Mouse (Mus musculus) cerebellum, postnatal 10 days (tissue): ENCODE results near the gene Glo1.
A peak's percentile ranks its signal among the peaks of the same experiment; 100 is the strongest.
"Not testable (repeated sequence)": the region's sequence is repeated elsewhere in the genome, so short reads cannot be mapped to it uniquely, and the experiment has no call there.

Experiments used
- DNase-seq, 2 experiments: peaks; one replicate each; pipeline ENCODE4 v3.0.0; 2021; ENCODE audit warnings: mixed read lengths in 2 of 2

The Glo1 gene

GRCm38 (mm10) chr17:30626719-30627118 lies at the start of gene Glo1:
Gene Glo1, minus strand, starts transcription at chr17:30626871.
- not testable (repeated sequence) for DNase-seq

DNA sequence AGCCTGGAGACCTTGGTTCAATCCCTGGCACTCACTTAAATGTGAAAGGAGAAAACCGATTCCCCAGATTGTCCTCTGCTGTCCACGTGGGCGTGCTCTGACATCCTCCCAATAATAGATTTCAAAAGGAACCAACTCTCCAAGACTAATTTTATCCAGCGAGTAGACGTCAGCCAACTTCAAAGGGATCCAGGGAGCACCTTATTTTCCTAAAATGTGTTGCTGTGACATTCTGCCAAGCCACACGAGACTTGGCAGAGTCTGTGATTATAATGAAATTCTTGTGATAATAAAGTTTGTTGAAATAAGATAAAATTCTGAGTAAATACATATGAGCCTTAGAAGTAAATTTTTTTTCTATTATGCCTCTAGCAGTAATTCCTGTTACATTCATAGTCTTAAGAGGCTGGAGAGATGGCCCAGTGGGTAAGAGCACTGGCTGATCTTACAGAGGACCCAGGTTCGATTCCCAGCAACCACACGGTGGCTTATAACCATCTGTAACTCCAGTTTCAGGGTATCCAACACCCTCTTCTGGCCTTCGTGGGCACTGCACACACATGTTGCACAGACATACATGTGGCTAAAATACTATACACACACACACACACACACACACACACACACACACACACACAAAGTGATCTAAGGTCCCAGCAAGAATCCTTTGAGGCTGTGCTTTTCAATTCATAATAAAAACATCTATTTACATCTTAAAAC lies 48.5 kb upstream of the Glo1 start:
- no peak for DNase-seq

- DNase-seq, result no peak
These were observed 46.4 kb upstream of the Glo1 start for GRCm38 (mm10) chr17:30673023-30673422.

DNA sequence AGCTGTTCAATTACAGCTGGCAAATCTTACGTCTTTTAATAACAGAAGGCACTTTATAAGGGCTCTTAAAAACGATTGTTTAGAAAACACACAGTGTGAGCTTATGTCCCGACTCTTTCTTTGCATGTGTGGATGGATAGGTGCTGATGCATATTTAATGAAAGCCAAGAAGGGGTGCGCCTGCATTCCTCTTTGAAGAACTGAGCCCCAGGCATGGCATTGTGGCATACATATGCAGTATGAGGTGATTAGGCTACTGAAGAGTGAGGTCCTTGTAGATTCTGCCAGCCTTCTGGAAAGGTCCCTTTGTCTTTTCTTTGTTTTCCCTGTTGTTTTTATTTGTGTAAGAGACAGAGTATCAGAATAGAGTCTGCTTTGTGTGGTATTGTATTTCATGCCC lies 45.9 kb upstream of the Glo1 start:
- no peak for DNase-seq

DNA sequence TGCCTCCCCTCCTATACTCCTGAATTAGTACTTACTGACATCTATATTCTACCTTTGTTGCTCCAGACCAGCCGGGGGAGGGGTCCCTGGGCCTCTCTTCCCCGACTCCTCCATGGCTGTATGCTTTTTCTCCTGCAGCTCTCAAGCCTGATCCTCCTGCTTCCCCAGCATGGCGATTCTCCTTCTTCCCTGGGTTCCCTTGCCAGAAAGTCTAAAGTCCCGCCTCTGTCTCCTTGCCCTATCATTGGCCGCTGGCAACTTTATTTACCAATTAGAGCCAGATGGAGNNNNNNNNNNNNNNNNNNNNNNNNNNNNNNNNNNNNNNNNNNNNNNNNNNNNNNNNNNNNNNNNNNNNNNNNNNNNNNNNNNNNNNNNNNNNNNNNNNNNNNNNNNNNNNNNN lies 38.2 kb upstream of the Glo1 start:
- DNase-seq, result no peak

DNA sequence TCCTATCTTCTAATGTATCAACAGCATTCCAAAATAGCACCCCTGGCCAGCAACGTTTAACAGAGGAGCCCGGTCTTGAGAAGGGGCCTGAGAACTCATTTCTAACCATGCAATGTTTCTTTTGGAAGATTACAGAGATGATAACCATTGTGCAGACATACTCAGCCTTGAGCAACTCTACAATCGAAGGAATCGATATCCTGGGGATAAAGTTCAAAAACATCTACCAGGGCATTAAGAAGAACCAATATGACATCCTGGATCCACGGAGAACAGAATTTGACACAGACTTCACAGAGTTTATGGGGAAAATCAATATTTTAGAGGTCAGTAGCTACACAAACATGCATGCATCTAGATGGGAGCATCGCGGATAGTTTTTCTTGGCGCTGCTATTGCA lies 36.5 kb upstream of the Glo1 start:
- DNase-seq, result no peak

- DNase-seq, result no peak
These were observed 35.5 kb upstream of the Glo1 start for GRCm38 (mm10) chr17:30662131-30662530.

DNA sequence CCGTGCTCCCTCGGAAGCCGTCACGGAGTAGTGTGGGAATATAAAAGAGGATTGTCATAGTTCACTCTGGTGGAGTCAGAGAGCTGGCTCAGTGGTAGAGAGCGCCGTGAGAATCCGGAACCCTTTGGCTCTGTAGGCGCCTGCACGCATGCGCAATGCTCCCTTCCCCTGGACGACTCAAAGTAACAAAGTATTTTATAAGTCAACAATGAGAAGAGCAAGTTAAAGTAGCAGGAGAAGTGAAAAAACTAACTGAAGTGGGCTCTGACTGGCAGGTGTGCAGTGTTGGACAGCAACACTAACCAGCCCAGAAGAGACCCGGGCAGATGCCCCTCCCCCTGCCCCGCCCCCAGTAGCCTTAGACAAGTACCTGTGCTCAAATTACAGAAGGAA lies 31.5 kb upstream of the Glo1 start:
- DNase-seq, result peak; percentile 52 to 71

GRCm38 (mm10) chr17:30657530-30658151 lies 31.0 kb upstream of the Glo1 start:
- no peak for DNase-seq

GRCm38 (mm10) chr17:30653010-30653409 lies 26.3 kb upstream of the Glo1 start:
- DNase-seq, result peak; percentile 32 to 56

DNA sequence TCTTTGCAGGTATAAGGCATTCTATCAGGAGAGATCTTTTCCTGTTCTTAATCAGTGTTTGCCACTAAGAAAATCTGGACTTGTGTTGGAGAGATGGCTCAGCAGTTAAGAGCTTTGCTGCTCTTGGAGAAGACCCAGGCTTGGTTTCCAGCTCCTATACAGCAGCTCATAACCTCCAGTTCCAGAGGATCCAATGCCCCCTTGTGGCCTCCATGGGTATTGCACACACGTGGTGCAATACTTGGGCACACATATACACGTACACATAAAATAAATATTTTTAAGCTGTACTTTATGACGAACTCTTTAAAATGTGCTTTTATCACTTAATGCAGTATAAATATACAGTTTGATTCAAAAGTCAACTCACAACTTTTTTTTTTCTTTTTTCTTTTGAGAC lies 22.1 kb upstream of the Glo1 start:
- DNase-seq, result peak in 1 of 2 experiments; percentile 22

DNA sequence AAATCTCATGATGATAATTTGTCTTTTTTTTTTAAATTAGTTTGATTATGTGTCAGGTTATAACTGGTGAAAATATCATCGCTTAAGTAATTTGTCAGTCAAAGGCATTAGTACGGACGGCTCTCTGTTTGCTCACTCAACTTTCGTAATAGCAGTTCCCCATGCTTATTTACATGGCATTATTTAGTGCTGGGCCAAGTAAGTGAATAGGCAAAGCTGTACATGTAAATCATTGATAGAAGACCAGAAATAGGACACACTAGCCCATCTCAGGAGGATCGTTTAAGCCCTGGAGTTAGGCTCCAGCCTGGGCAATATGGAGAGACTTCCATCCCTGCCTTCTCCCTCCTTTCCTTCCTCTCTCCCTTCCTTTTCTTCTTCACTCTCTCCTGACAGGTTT lies 14.2 kb upstream of the Glo1 start:
- DNase-seq, result no peak

DNA sequence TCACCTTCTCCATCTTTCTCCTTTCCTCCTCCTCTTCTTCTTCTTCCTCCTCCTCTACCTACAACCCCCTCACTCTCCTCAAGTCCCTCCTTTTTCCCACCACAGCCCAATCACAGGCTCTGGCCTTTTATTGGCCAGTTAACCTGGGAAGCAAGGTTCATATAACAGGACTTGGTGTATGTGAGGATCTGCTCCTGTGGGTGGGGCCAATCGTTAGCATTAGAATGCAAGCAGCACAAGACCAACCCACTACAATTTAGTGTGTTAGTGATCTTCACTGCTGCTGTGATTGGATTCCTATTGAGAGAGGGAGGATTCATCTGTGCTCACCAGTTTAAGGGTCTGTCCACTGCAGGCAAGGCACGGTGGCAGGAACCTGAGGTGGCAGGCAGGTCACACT lies 12.3 kb upstream of the Glo1 start:
- no peak for DNase-seq

- no peak for DNase-seq
These were observed 11.0 kb upstream of the Glo1 start for GRCm38 (mm10) chr17:30637714-30638113.

GRCm38 (mm10) chr17:30635367-30635766 lies 8.7 kb upstream of the Glo1 start:
- DNase-seq, result peak; percentile 51 to 62

GRCm38 (mm10) chr17:30624132-30624531 lies 2.5 kb downstream of the Glo1 start, which contains the start of gene Dnah8:
Gene Dnah8, plus strand, starts transcription at chr17:30624354.
- DNase-seq, result not testable (repeated sequence)

- DNase-seq, result no peak
These were observed 3.5 kb downstream of the Glo1 start for GRCm38 (mm10) chr17:30623200-30623599.

- DNase-seq, result no peak
These were observed 5.2 kb downstream of the Glo1 start for GRCm38 (mm10) chr17:30621450-30621849.

- DNase-seq, result no peak
These were observed 6.1 kb downstream of the Glo1 start for GRCm38 (mm10) chr17:30620548-30620947.

DNA sequence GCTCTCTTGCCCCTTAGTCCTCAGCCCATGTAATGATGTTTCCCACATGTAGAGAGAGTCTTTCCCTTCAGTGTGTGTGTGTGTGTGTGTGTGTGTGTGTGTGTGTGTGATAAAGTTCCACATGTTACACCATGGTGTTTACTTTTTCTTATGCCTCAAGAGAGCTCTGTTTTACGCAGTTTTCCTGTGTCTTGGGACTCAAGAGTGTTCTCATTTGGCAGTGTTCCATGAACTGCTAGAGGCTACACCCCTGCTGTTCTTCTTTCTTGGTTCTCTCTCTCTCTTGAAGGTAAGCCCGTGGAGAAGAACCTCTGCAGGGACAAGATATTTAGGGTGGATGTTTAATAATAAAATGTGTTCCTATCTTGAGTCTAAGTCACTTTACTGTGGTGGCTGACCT lies 7.5 kb downstream of the Glo1 start:
- no peak for DNase-seq

DNA sequence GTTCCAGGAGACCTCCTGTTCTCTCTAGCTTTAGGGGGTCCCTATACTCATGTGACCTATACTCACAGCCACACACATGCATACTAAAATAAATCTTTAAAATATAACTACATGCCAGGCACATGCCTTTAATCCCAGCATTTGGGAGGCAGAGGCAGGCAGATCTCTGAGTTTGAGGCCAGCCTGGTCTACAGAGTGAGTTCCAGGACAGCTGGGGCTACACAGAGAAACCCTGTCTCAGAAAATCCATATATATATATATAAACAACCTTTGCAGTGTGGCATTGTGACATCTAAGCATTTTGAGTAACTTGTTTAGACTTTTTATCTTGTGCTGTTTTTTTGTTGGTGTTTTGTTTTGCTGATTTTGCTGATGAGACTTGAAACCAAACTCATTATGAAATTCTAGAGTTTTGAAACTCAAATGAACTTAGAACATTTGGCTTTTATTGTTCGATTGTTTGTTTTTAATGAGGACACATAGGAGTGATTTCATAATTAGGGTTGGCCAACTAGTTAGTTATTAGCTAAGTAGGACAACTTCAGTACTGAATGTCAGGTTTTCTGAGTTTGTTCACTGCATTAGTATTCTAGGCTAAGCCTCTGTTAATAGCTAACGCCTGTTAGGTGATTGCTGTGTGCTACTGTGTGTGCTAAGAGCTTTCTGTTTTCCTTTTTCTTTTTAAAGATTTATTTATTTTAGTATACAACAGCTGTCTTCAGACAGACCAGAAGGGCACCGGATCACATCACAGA lies 8.4 kb downstream of the Glo1 start:
- no peak for DNase-seq

DNA sequence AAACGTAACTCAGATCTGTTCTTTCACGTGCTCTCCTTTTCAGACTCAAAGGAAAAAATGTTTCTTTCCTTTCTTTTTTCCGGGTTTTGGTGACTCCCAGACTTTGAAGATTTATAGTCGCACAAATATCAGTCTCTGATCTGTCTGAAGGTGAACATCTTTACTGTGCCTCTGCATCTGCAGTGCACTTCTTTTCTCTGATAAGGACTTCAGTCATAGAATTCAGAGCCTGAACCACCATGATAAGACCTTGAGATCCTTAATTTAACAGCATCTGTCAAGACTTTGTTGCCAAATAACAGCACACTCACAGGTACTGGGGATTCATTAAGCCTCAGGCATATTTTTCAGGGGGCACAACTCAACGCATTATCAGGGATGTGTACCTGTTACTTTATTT lies 10.5 kb downstream of the Glo1 start:
- DNase-seq, result no peak

- DNase-seq, result no peak
These were observed 13.3 kb downstream of the Glo1 start for GRCm38 (mm10) chr17:30613350-30613749.
